Mouse (Mus musculus): ENCODE measurements around the gene Brd4.

The Brd4 gene

GRCm38 (mm10) chr17:32284262-32285137, at the start of gene Brd4:
Gene Brd4 (minus strand): TSS chr17:32284722.
- peak; percentile 94 for DNase-seq (ENCODE audit: low spot score)

DNA sequence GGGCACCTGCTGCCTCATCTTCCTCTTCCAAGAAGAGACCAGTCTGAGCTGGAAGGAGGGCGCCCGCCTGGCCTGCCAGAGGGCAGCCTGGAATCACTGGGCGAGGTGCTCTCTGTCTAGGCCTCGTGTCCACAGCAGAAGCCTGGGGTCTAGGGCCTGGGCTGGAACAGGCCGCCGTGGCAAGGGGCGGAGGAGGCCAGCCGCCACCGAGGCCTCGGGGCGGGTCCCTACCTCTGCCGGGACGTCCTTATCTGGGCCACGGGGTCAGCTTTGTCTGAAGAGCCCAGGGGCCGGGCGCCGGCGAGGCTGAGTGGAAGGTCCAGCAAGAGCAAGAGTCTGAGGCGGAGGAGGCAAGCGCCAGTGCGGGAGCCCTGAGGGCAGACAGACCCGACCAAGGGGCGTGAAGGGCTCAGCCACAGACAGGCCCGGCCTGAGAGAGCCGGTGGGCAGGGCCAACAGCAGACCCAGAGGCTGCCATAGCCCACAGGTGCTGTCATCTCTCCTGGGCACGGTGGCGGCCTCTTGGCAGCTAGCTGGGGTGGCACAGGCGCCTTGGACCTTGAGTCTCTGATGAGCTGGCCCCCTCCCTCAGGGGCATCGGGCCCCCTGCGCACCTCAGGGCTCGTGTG, 49.3 kb upstream of the Brd4 start:
- DNase-seq (ENCODE audit: low spot score): no peak

DNA sequence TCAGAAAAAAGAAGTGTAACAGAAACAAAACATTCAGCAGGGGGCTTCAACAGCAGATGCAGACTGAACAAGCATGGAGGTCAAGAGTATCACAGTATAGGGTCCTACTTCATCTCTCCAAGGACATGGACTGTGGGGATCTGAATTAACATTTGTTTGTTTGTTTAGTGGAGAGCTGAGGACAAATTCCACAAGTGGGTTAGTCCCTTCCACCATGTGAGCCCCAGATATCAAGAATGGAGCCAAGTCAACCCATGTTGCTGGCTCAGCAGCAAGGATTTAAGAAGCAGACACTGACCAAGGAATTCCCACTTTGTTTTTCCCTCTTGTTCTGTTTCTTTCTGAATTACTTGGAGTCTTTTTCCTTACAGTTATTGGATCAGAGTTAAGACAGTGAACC, 43.0 kb upstream of the Brd4 start:
- no peak for DNase-seq (ENCODE audit: low spot score)

GRCm38 (mm10) chr17:32322809-32323208, 38.3 kb upstream of the Brd4 start:
- DNase-seq (ENCODE audit: low spot score): no peak

DNA sequence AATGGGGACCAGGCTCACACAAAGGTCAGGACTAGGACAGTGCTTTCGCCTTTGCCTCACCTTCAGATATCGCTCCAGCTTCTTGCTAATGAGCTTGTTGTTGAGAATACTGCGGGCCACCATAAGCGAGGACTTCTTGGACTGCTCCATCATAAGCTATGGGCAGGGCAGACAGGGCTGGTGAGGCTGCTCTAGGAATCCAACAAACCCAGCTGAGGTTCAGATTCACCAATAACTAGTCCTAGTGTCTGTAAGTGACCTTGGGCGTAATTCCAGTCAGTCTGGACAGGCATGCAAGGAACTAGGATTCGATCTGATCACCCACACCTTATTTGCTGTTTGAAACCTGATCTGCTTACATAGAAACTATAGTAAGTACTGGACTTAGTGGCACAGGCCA, 37.3 kb upstream of the Brd4 start:
- DNase-seq (ENCODE audit: low spot score): peak; percentile 22

GRCm38 (mm10) chr17:32321390-32321734, 36.8 kb upstream of the Brd4 start:
- DNase-seq (ENCODE audit: low spot score): no peak

DNA sequence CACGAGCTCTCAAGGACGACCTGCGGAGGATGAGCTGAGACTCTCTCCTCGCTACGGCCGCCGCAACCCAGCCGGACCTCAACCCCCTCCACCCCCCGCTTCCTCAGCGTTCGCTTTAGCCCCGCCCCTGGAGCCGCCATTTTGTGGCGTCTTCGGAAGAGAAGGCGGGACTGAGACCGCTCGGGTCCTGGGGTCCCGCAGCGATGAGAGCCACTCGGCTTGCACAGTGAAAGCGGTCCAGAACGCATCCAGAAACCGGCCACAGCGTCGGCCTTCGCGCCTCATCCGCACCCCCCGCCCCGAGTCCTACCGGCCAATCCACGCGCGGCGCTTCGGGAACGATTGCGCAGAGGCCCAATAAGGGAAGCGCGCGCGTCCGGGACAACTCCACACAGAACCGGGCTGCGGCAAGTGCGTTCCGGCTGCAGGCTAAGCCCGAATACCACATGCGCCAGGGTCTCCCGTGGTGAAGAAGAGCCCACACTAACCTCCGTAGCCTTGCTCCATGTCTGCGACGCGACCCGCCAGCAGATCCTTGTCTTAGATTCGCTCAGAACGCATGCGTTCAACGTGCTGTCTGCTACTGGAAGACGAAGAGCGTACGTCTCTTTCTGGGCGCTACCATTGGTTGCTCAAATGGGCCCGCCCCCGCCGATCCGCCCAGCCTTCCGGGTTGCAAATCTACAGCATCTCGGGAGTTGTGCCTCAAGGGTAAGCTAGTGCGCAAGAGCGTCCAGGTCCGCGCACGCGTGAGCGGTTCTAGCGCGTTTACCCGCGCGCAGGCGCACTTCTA, 36.3 kb upstream of the Brd4 start, which contains the start of gene Akap8:
Akap8 (minus strand) TSS at position 642 of the 793 bp plus-strand sequence.
- DNase-seq (ENCODE audit: low spot score): peak; percentile 99

DNA sequence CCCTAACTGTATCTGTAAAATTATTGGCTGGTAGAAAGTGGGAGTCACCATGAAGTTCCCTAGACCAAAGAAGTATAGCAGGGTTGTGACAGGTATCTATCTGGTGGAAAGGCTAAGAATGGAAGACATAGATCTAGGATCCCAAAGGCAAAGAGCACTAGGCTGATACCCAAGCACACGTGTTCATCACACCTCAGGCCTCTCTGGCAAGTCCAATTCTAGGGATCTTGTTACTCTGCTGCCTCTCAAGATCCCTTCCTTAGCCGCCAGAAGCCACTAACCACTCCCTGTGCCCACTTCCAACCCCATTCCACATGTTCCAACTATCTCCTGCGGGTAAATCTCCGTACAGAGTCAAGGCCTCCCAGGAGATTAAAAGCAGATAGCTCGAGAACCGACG, 35.4 kb upstream of the Brd4 start:
- DNase-seq (ENCODE audit: low spot score): no peak

DNA sequence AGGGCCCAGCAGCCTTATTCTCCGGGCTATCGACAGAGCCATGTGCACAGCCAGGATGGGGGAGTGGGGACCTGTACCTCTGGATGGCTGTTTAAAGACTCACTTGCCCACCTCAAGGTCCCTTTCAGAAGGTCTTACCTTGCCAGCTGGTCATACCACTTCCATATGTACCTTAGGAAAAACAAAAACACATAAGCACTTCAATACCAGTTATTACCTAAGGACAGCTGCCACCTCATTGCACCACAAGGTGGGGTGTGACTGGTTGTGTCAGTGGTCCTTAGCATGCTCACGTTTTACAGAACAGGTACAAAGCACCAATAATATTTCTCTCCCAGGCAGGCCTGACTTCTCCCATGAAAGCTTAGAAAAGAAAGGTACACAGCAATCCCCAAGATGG, 33.2 kb upstream of the Brd4 start:
- DNase-seq (ENCODE audit: low spot score): no peak

DNA sequence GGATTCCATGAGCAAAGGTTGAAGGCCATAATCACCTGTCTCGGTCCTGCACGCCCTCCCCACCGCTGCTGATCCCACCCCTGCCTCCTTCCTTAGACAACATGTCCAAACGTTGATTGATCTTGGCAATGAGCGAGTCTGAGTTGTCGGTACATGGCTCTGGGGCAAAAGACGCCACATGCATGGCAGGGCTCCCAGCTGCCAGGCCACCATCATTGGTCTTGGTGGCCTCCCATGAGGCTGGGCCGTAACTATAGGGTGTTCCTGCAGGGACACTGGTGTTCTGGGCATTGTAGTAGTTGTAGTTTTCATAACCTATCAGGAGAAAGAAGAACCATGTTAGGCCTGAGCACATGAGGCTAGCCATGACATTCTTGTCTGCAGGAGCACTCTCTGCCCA, 32.5 kb upstream of the Brd4 start:
- no peak for DNase-seq (ENCODE audit: low spot score)

DNA sequence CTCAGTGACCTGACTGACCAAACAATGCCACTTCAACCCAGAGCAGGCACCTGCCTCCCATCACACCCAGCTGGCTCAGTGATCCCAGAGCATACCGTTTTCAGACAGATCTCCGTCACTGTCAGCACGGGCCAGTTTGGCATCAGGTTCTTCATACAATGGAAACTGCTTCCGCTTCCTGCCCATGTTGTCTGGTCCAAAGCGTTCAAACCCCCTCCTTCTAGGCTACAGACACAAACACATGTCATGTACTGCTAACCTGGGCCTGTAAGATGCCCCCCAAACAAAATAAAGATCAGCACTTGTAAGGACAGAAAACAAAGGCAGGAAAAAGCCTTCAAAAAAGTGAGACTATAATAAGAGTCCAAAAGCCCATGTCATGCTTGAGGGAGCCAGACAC, 31.0 kb upstream of the Brd4 start:
- no peak for DNase-seq (ENCODE audit: low spot score)

GRCm38 (mm10) chr17:32313892-32314291, 29.4 kb upstream of the Brd4 start:
- no peak for DNase-seq (ENCODE audit: low spot score)

GRCm38 (mm10) chr17:32312801-32313200, 28.3 kb upstream of the Brd4 start:
- DNase-seq (ENCODE audit: low spot score): no peak

DNA sequence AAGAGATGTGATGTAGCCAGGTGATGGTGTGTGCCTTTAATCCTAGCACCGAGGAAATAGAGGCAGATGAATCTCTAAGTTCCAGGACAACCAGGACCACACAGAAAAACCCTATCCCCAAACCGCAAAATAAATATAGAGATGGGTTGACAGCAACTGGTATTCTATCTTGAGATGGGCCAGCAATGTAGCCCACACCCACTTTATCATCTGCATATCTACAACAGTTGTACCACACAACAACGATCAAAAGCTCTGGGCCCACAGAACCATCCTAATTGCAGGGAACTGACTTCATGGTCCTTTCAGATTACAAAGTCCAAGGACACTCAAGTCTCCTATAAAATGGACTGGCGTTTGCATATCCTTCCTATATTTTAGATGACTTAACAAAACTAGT, 23.4 kb upstream of the Brd4 start:
- DNase-seq (ENCODE audit: low spot score): no peak

DNA sequence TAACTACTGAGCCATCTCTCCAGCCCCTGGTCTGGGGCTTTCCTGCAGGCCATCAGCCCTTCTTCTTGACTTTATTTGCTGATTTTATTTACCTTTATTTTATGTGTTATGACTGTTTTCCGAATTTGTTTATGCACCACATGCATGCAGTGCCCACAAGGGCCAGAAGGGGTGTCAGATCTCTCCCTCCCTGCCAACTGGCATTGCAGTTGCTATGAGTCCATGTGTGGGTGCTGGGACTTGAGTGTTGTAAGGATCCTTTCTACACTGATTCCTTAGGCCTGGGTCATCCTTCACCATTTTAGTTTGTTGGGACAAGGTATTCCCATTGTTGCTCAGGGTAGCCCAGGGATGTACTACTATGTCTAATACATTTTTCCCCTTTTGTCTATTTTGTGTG, 13.6 kb upstream of the Brd4 start:
- DNase-seq (ENCODE audit: low spot score): no peak

GRCm38 (mm10) chr17:32295901-32296300, 11.4 kb upstream of the Brd4 start:
- DNase-seq (ENCODE audit: low spot score): no peak

GRCm38 (mm10) chr17:32295160-32295559, 10.6 kb upstream of the Brd4 start:
- DNase-seq (ENCODE audit: low spot score): no peak

DNA sequence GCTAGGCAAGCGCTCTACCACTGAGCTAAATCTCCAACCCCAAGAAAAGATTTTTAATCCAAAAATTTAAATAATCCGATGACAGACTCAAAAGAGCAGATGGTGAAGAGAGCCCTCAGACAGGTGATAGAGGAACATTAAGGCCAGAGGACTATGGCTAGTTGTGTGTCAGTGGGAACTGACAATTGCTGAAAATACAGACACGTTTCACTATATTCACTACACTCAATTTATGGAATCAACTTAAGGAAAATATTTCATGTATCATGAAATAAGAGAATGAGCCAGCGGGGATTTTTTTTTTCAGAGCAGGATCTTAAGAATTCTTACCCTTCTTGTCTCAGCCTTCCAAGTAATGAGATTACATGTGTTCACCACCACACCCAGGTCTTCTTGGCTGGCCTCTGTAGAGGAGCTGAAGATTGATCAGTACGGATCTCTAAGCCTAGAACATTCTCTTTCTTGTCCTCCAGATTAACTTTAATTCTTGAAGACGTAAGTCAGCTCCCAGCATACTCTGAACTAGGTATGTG, 682 bp upstream of the Brd4 start:
- peak; percentile 28 for DNase-seq (ENCODE audit: low spot score)

DNA sequence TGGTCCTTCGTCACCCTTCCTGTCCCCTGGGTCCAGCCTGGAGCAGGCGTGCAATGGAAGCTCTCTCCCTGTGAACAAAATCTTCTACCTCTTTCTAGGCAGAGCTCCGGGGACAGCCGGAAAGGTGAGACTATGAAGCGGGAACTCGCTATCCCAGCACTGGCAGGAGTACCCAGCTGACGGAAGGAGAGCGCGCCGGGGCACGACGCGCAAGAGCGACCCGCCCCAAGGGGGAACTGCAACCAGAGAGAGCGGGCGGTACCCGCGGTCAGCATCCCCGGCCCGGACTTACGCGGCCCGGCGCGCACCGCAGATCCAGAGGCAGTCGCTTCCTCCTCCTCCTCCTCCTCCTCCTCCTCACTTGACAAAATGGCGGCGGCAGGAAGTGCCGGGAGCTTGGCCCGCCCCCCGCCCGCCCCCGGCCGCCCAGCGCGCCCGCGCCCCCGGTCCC, 726 bp downstream of the Brd4 start:
- DNase-seq (ENCODE audit: low spot score): peak; percentile 74

- peak; percentile 51 for DNase-seq (ENCODE audit: low spot score)
Measured at GRCm38 (mm10) chr17:32283341-32283740, 1.2 kb downstream of the Brd4 start.

- DNase-seq (ENCODE audit: low spot score): no peak
Measured at GRCm38 (mm10) chr17:32281611-32282310, 2.8 kb downstream of the Brd4 start.

- no peak for DNase-seq (ENCODE audit: low spot score)
Measured at GRCm38 (mm10) chr17:32281126-32281525, 3.4 kb downstream of the Brd4 start.
